Mouse (Mus musculus) forebrain, embryonic 11.5 days (tissue): ENCODE measurements around the gene Prr15. TPM values are rescaled to one million over a fixed set of nuclear protein-coding genes. Genes with fewer than 3 reads are reported as not detected.

ENCODE experiments used
- ATAC-seq: fragments of 200-750 bp; cut with Nextera tagmentation; replicated peaks from 2 replicates; pipeline ENCODE4 v1.8.0; 2017; ENCODE audit warnings: moderate TSS enrichment; ENCODE audit not compliant: low FRiP score
- DNase-seq: peaks from one replicate; pipeline ENCODE4 v3.0.0-alpha.2; 2017; ENCODE audit warnings: low spot score
- H3K27ac ChIP-seq: fragments of 300-500 bp; sonication (generic); 2 replicates; pipeline ENCODE4 v1.5.1; 2014; ENCODE audit warnings: low read depth, low read length
- H3K27me3 ChIP-seq: fragments of 300-500 bp; sonication (generic); 2 replicates; pipeline ENCODE4 v1.6.1; 2014; ENCODE audit warnings: mild to moderate bottlenecking, low read length, mixed read lengths; ENCODE audit not compliant: control insufficient read depth, insufficient read depth
- H3K36me3 ChIP-seq: fragments of 300-500 bp; sonication (generic); 2 replicates; pipeline ENCODE4 v1.6.1; 2014; ENCODE audit warnings: mild to moderate bottlenecking, low read length, moderate library complexity, mixed read lengths; ENCODE audit not compliant: control insufficient read depth, insufficient read depth
- H3K4me1 ChIP-seq: fragments of 300-500 bp; sonication (generic); replicated peaks from 2 replicates; pipeline ENCODE4 v1.6.1; 2014; ENCODE audit warnings: low read length, mixed read lengths; ENCODE audit not compliant: control insufficient read depth, insufficient read depth
- H3K4me2 ChIP-seq: fragments of 300-500 bp; sonication (generic); 2 replicates; pipeline ENCODE4 v1.6.1; 2014; ENCODE audit warnings: low read depth, mild to moderate bottlenecking, low read length, moderate library complexity, mixed read lengths; ENCODE audit not compliant: severe bottlenecking
- H3K4me3 ChIP-seq: fragments of 300-500 bp; sonication (generic); 2 replicates; pipeline ENCODE4 v1.5.1; 2014; ENCODE audit warnings: low read depth, low read length
- H3K9ac ChIP-seq: fragments of 300-500 bp; sonication (generic); 2 replicates; pipeline ENCODE4 v1.6.1; 2014; ENCODE audit warnings: low read length
- H3K9me3 ChIP-seq: fragments of 300-500 bp; sonication (generic); 2 replicates; pipeline ENCODE4 v1.6.1; 2016; ENCODE audit warnings: low read length, mixed read lengths; ENCODE audit not compliant: control insufficient read depth
- WGBS: fragments of 180-500 bp; shearing (Covaris S2); extraction: QIAGEN DNeasy Blood & Tissue Kit; methylation state at CpG from one replicate; pipeline ENCODE4 v1.1.7; 2014; 5-methylcytosine and 5-hydroxymethylcytosine counted together
- polyA plus RNA-seq: library from polyadenylated mRNA; unstranded; fragments of >200 nt; fragmentation: Nextera tagmentation; extraction: Ambion mirVana; gene quantifications from 2 replicates; pipeline ENCODE4 v1.2.1, GENCODE M21; 2014

The Prr15 gene
- polyA plus RNA-seq, 1 experiment from 2014 or later: 5.0 TPM

- Histone ChIP-seq H3K36me3 (no peaks in the 10 kb centered on the region), H3K9me3 (no peaks in the 10 kb centered on the region), H3K27ac (no peak overlapping the region), H3K4me3 (no peak overlapping the region), H3K9ac (no peak overlapping the region), H3K27me3 (no peaks in the 10 kb centered on the region), H3K4me1 (peaks cover 8% of the 10 kb centered on the region; the same call in 1 of the 2 replicates), H3K4me2 (no peak overlapping the region)
- WGBS: 33% methylated on average over 9 of the region's 9 CpGs
- ATAC-seq: no peak
- DNase-seq: no peak
Observed at GRCm38 (mm10) chr6:54333652-54334396, 8.2 kb downstream of the Prr15 start.

DNA sequence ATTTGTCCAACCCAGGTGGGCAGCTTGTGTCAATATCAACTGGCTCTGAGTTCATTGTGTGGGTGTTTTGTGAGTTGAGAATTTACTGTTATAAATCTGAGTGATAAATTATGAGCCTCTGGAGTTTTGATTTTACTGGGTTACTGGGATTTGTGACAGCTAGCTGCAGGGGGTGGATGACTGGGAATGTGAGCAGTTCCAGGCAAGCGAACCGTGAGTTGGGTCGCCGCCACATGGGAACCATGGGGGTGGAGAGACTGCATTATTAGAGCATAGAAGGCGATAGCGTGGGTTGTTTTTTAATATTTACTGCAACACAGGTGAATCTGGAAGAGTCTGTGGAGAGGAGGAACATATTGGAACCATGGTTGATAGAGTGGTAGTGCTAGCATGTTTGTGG lies 11.7 kb downstream of the Prr15 start:
- H3K9me3 ChIP-seq: no peaks in the 10 kb centered on the region
- H3K4me1 ChIP-seq: peaks cover 6% of the 10 kb centered on the region; the same call in 1 of the 2 replicates
- no peak overlapping the region for H3K4me2 ChIP-seq
- H3K9ac ChIP-seq: no peak overlapping the region
- ATAC-seq: no peak
- 89% methylated on average over 6 of the region's 6 CpGs for WGBS
- no peak for DNase-seq
- H3K36me3 ChIP-seq: no peaks in the 10 kb centered on the region
- no peaks in the 10 kb centered on the region for H3K27me3 ChIP-seq
- H3K27ac ChIP-seq: no peak overlapping the region
- H3K4me3 ChIP-seq: no peak overlapping the region

- DNase-seq: no peak
- ATAC-seq: no peak
- Histone ChIP-seq H3K36me3 (no peaks in the 10 kb centered on the region), H3K4me3 (no peak overlapping the region), H3K9ac (no peak overlapping the region), H3K27ac (no peak overlapping the region), H3K4me2 (no peak overlapping the region), H3K4me1 (no peaks in the 10 kb centered on the region), H3K9me3 (no peaks in the 10 kb centered on the region), H3K27me3 (no peaks in the 10 kb centered on the region)
- WGBS: 93% methylated on average over 5 of the region's 5 CpGs
Observed at GRCm38 (mm10) chr6:54341133-54341532, 15.5 kb downstream of the Prr15 start.

GRCm38 (mm10) chr6:54342223-54342622 lies 16.6 kb downstream of the Prr15 start:
- no peak for ATAC-seq
- no peaks in the 10 kb centered on the region for H3K27me3 ChIP-seq
- WGBS: 91% methylated on average over 10 of the region's 10 CpGs
- H3K4me1 ChIP-seq: no peaks in the 10 kb centered on the region
- no peaks in the 10 kb centered on the region for H3K9me3 ChIP-seq
- no peaks in the 10 kb centered on the region for H3K36me3 ChIP-seq
- no peak overlapping the region for H3K27ac ChIP-seq
- no peak overlapping the region for H3K4me2 ChIP-seq
- H3K4me3 ChIP-seq: no peak overlapping the region
- no peak overlapping the region for H3K9ac ChIP-seq
- DNase-seq: no peak

DNA sequence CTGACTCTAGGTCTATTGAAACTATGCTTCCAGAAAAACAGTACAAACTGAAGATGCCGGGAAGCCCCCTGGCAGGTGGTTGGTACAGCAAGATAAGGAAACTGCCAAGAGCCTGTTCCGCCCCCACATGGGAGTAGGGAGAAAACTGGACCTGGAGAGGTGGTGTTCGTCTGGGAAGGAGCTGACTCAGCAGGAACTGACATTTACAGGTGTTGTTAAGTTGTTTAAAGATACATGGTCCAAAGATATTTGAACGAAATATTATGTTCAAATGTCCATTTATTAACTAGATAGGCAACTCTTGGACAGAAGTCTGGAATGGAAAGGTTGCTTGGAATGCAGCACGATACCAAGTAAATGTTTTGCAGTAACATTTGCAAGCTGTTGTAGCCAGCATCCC lies 26.2 kb downstream of the Prr15 start:
- WGBS: 81% methylated on average over 5 of the region's 5 CpGs
- no peak overlapping the region for H3K9ac ChIP-seq
- no peak overlapping the region for H3K4me2 ChIP-seq
- H3K27me3 ChIP-seq: no peaks in the 10 kb centered on the region
- ATAC-seq (no peak), DNase-seq (peak; percentile 7)
- no peak overlapping the region for H3K4me3 ChIP-seq
- no peak overlapping the region for H3K27ac ChIP-seq
- no peaks in the 10 kb centered on the region for H3K9me3 ChIP-seq
- H3K4me1 ChIP-seq: no peaks in the 10 kb centered on the region
- no peaks in the 10 kb centered on the region for H3K36me3 ChIP-seq

DNA sequence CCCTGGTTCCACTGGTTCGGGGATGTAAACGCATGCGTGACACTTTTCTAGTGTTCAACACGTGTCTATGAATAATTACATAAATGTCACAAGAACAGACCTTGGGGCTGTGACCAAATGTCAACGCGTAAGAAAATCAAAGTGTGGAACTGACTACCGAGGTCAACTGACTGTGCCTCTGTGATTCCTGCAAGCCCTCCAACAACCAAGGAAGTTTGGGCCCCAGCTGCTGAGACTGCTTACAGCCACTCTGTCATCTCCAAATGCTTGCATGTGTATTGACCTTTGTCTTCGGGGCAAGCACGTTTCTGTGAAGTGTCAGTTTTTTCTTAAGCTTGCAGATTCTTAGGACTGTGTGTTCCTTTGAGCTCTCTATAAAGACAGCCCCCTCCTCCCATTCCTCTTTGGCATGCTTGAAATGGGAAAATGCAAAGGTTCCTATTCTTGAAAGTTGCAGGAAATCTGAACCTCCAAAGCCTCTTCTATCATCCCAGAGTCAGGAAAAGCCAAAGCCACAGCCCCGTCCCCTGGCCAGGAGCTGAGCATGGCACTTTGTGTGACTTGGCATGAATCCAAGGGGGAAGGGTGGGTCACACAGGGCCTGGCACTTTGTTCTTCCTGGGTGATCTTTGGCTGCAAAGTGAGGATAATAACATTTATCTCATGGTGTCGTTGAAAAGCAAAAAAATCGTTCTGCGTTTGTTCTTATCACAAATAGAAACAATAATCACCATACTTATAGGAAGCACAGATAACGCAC lies 27.5 kb downstream of the Prr15 start:
- no peak for ATAC-seq
- no peak overlapping the region for H3K9ac ChIP-seq
- H3K36me3 ChIP-seq: no peaks in the 10 kb centered on the region
- no peaks in the 10 kb centered on the region for H3K27me3 ChIP-seq
- no peaks in the 10 kb centered on the region for H3K4me1 ChIP-seq
- peak; percentile 46 for DNase-seq
- no peak overlapping the region for H3K27ac ChIP-seq
- 77% methylated on average over 14 of the region's 14 CpGs for WGBS
- H3K9me3 ChIP-seq: no peaks in the 10 kb centered on the region
- H3K4me3 ChIP-seq: no peak overlapping the region
- no peak overlapping the region for H3K4me2 ChIP-seq

DNA sequence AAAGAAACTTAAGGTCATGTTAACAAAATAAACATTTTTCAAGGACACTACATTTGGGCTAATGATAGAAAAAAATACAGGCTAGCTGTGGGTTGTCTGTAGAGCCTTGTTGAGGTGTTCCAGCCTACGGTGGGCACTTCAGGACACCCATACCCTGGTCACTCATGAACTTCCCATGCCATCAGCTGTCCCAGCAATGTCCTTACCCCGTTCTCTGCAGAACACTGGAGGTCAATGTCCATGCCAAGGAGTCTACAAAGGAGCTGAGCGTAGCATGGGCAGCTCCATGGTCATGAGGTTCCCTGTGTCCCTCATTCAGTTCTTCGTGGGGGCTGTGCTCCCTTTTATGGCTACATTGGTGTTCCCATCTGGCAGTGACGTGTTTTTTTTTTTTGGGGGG lies 28.1 kb downstream of the Prr15 start:
- WGBS: 86% methylated on average over 5 of the region's 5 CpGs
- H3K4me1 ChIP-seq: no peaks in the 10 kb centered on the region
- no peaks in the 10 kb centered on the region for H3K9me3 ChIP-seq
- H3K36me3 ChIP-seq: no peaks in the 10 kb centered on the region
- ATAC-seq: no peak
- no peak overlapping the region for H3K9ac ChIP-seq
- no peak overlapping the region for H3K4me2 ChIP-seq
- H3K27me3 ChIP-seq: no peaks in the 10 kb centered on the region
- H3K27ac ChIP-seq: no peak overlapping the region
- peak; percentile 41 for DNase-seq
- H3K4me3 ChIP-seq: no peak overlapping the region

- no peak overlapping the region for H3K9ac ChIP-seq
- no peaks in the 10 kb centered on the region for H3K27me3 ChIP-seq
- no peak overlapping the region for H3K27ac ChIP-seq
- ATAC-seq (no peak), DNase-seq (peak; percentile 21)
- H3K9me3 ChIP-seq: no peaks in the 10 kb centered on the region
- H3K4me3 ChIP-seq: no peak overlapping the region
- WGBS: 80% methylated on average over 6 of the region's 6 CpGs
- H3K4me2 ChIP-seq: no peak overlapping the region
- H3K4me1 ChIP-seq: no peaks in the 10 kb centered on the region
- no peaks in the 10 kb centered on the region for H3K36me3 ChIP-seq
Observed at GRCm38 (mm10) chr6:54355626-54356025, 30.0 kb downstream of the Prr15 start.
